Mouse (Mus musculus) ES-Bruce4 (cell line): ENCODE measurements around the gene Slc28a2.
"Not testable (repeated sequence)": the region's sequence is repeated elsewhere in the genome, so short reads cannot be mapped to it uniquely, and the experiment has no call there.

Experiments
- CTCF ChIP-seq: IDR thresholded peaks from one replicate; pipeline ENCODE4 v1.8.1; 2011; ENCODE audit warnings: low read depth, low read length
- EP300 ChIP-seq: IDR thresholded peaks from 2 replicates; pipeline ENCODE4 v1.6.1; 2011; ENCODE audit warnings: low read depth, low read length; ENCODE audit not compliant: insufficient read depth
- POLR2A ChIP-seq: IDR thresholded peaks from one replicate; pipeline ENCODE4 v1.8.1; 2011; ENCODE audit warnings: low read length; ENCODE audit not compliant: insufficient read depth

DNA sequence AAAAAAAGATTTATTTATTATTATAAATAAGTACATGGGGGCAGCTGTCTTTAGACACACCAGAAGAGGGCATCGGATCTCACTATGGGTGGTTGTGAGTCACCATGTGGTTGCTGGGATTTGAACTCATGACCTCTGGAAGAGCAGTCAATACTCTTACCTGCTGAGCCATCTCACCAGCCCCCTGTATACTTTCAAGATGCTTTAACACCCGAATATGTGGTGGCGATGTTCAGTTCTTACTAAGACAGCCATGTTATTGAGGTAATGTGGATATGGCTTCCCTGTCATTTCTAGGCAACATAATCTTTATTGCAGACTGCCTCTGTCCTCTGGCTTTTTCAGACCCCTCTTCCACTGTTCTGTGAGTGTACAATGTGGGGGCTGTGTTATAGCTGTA is 39.1 kb upstream of the Slc28a2 start:
- not testable (repeated sequence) for TF ChIP-seq POLR2A, CTCF, EP300
